Mouse (Mus musculus) olfactory bulb, adult 2 months (tissue): ENCODE measurements around the gene Serpina1e. TPM values are rescaled to one million over a fixed set of nuclear protein-coding genes. Genes with fewer than 3 reads are reported as not detected.
"Not testable (repeated sequence)": the region's sequence is repeated elsewhere in the genome, so short reads cannot be mapped to it uniquely, and the experiment has no call there.

Experiments used
- H3K27ac ChIP-seq: fragments of 200-500 bp; 2 replicates; pipeline ENCODE4 v1.5.1; 2012; ENCODE audit warnings: low read depth, low read length; ENCODE audit not compliant: insufficient read depth
- H3K4me1 ChIP-seq: fragments of 200-500 bp; 2 replicates; pipeline ENCODE4 v1.6.1; 2012; ENCODE audit warnings: low read length; ENCODE audit not compliant: control insufficient read depth, insufficient read depth
- H3K4me3 ChIP-seq: fragments of 200-500 bp; 2 replicates; pipeline ENCODE4 v1.5.1; 2012; ENCODE audit warnings: mild to moderate bottlenecking, low read depth, low read length, moderate library complexity; ENCODE audit not compliant: insufficient read depth
- CTCF ChIP-seq: fragments of 200-500 bp; IDR thresholded peaks from 2 replicates; pipeline ENCODE4 v1.5.1; 2012; ENCODE audit warnings: low read depth, mild to moderate bottlenecking, low read length, moderate library complexity; ENCODE audit not compliant: insufficient read depth
- POLR2A ChIP-seq: fragments of 200-500 bp; IDR thresholded peaks from 2 replicates; pipeline ENCODE4 v1.6.1; 2012; ENCODE audit warnings: mild to moderate bottlenecking, low read depth, low read length, moderate library complexity; ENCODE audit not compliant: insufficient read depth
- WGBS: fragments of 180-500 bp; shearing (Covaris S2); methylation state at CpG from one replicate; pipeline ENCODE4 v1.1.7; 2018; 5-methylcytosine and 5-hydroxymethylcytosine counted together
- polyA plus RNA-seq: library from polyadenylated mRNA; stranded (reverse); fragments of >200 nt; gene quantifications from 2 replicates; pipeline ENCODE4 v1.2.4, GENCODE M21; 2012; ENCODE audit warnings: low replicate concordance; ENCODE audit not compliant: missing spikeins, insufficient read depth, insufficient read length

Gene Serpina1e
- polyA plus RNA-seq, 1 experiment = not detected

GRCm38 (mm10) chr12:103971080-103971479 is 12.3 kb upstream of the Serpina1e start:
- Histone ChIP-seq H3K27ac (no peak overlapping the region), H3K4me1 (no peaks in the 10 kb centered on the region), H3K4me3 (no peak overlapping the region)
- WGBS = 87% methylated on average over 4 of the region's 4 CpGs
- TF ChIP-seq CTCF (no peak), POLR2A (no peak)

- Histone ChIP-seq H3K4me3 (no peak overlapping the region), H3K4me1 (no peaks in the 10 kb centered on the region), H3K27ac (no peak overlapping the region)
- WGBS = 93% methylated on average over 9 of the region's 9 CpGs
- TF ChIP-seq CTCF = no peak
- no peak for TF ChIP-seq POLR2A
Observed at GRCm38 (mm10) chr12:103969577-103970116, 10.9 kb upstream of the Serpina1e start.

- H3K27ac ChIP-seq = no peak overlapping the region
- WGBS = 69% methylated on average over 3 of the region's 3 CpGs
- no peaks in the 10 kb centered on the region for H3K4me1 ChIP-seq
- TF ChIP-seq CTCF (no peak), POLR2A (no peak)
- H3K4me3 ChIP-seq = no peak overlapping the region
Observed at GRCm38 (mm10) chr12:103966761-103967160, 8.0 kb upstream of the Serpina1e start.

- Histone ChIP-seq H3K27ac (no peak overlapping the region), H3K4me1 (no peaks in the 10 kb centered on the region), H3K4me3 (no peak overlapping the region)
- no peak for TF ChIP-seq POLR2A
- no peak for TF ChIP-seq CTCF
- WGBS = 87% methylated on average over 4 of the region's 4 CpGs
Observed at GRCm38 (mm10) chr12:103963288-103963687, 4.5 kb upstream of the Serpina1e start.

- Histone ChIP-seq H3K4me3 (no peak overlapping the region), H3K4me1 (no peaks in the 10 kb centered on the region), H3K27ac (no peak overlapping the region)
- 82% methylated on average over 8 of the region's 8 CpGs for WGBS
- TF ChIP-seq POLR2A = no peak
- TF ChIP-seq CTCF = no peak
Observed at GRCm38 (mm10) chr12:103962860-103963259, 4.1 kb upstream of the Serpina1e start.

GRCm38 (mm10) chr12:103962337-103962736 is 3.6 kb upstream of the Serpina1e start:
- Histone ChIP-seq H3K4me1 (no peaks in the 10 kb centered on the region), H3K4me3 (no peak overlapping the region), H3K27ac (no peak overlapping the region)
- TF ChIP-seq CTCF = no peak
- TF ChIP-seq POLR2A = no peak
- 82% methylated on average over 5 of the region's 5 CpGs for WGBS

- no peak overlapping the region for H3K4me3 ChIP-seq
- H3K4me1 ChIP-seq = no peaks in the 10 kb centered on the region
- no peak overlapping the region for H3K27ac ChIP-seq
- no peak for TF ChIP-seq POLR2A
- WGBS = 100% methylated on average over 1 of the region's 1 CpGs
Observed at GRCm38 (mm10) chr12:103961716-103962115, 2.9 kb upstream of the Serpina1e start.

- not testable (repeated sequence) for H3K4me3 ChIP-seq
- 80% methylated on average over 2 of the region's 2 CpGs for WGBS
Observed at GRCm38 (mm10) chr12:103956555-103956954, 2.2 kb downstream of the Serpina1e start.

GRCm38 (mm10) chr12:103952972-103953371 is 5.8 kb downstream of the Serpina1e start:
- H3K27ac ChIP-seq, H3K4me3 ChIP-seq, H3K4me1 ChIP-seq: not testable (repeated sequence)
- 79% methylated on average over 3 of the region's 3 CpGs for WGBS

More at GRCm38 (mm10) chr12:103956555-103956954, 2.2 kb downstream of the Serpina1e start:
- H3K4me1 ChIP-seq, H3K27ac ChIP-seq: not testable (repeated sequence)

GRCm38 (mm10) chr12:103946243-103946642 is 12.5 kb downstream of the Serpina1e start:
- TF ChIP-seq POLR2A (no peak), CTCF (no peak)
- 80% methylated on average over 4 of the region's 4 CpGs for WGBS
- Histone ChIP-seq H3K4me3 (no peak overlapping the region), H3K27ac (no peak overlapping the region), H3K4me1 (no peaks in the 10 kb centered on the region)

- not testable (repeated sequence) for H3K27ac ChIP-seq, H3K4me3 ChIP-seq, H3K4me1 ChIP-seq
- WGBS = 91% methylated on average over 13 of the region's 16 CpGs
Observed at GRCm38 (mm10) chr12:103909181-103909580, 49.6 kb downstream of the Serpina1e start.

GRCm38 (mm10) chr12:103907746-103908145 is 51.0 kb downstream of the Serpina1e start:
- WGBS = 34% methylated on average over 1 of the region's 1 CpGs
- not testable (repeated sequence) for H3K4me1 ChIP-seq, H3K27ac ChIP-seq, H3K4me3 ChIP-seq

- WGBS = 87% methylated on average over 4 of the region's 4 CpGs
- not testable (repeated sequence) for H3K4me3 ChIP-seq, H3K4me1 ChIP-seq, H3K27ac ChIP-seq
Observed at GRCm38 (mm10) chr12:103904837-103905340, 53.9 kb downstream of the Serpina1e start, which contains the start of gene Serpina1c. Serpina1c (minus strand) TSS chr12:103904887.

- not testable (repeated sequence) for H3K4me3 ChIP-seq, H3K27ac ChIP-seq, H3K4me1 ChIP-seq
- WGBS = 92% methylated on average over 3 of the region's 3 CpGs
Observed at GRCm38 (mm10) chr12:103901929-103902328, 56.8 kb downstream of the Serpina1e start.
